Mouse (Mus musculus) granulocyte monocyte progenitor cell, adult 5-6 weeks (primary cell): ENCODE data around the gene Rnf38. TPM values are rescaled to one million over a fixed set of nuclear protein-coding genes. Genes with fewer than 3 reads are reported as not detected.

Experiments used
- ATAC-seq: replicated peaks from 2 replicates; pipeline ENCODE4 v1.8.0; 2016; ENCODE audit warnings: mild to moderate bottlenecking, moderate TSS enrichment, inconsistent platforms; ENCODE audit not compliant: poor library complexity, severe bottlenecking
- total RNA-seq, 2 experiments: library from RNA; stranded (forward) in 1 of 2; stranded (reverse) in 1 of 2; fragments of 200-712, 200-1000 nt in 1 of 2; fragments of >200 nt in 1 of 2; fragmentation: Nextera tagmentation in 1 of 2; gene quantifications; 2 replicates each; pipeline ENCODE4 v1.2.3; 2014 to 2017

Gene Rnf38
- total RNA-seq, 2 experiments from 2014 or later, result 50.6 to 118 TPM

DNA sequence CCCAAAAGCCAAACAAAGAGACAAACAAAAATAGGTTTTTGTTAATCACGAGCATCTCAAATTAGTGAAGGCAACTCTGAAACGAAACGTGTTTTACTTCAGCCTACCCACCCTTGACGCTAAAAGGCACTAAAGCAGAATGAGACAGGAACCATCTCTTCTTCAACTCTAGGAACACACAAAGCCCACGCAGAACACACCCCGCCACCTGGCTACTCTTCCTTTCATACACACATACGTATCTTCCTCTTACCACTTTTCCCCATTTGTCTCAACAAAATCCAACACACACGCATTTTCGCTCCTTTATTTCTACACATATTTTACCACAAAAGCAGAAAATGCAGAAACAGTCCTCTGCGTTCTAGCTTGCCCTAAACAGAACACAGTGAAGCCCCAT, 8.5 kb downstream of the Rnf38 start:
- no peak for ATAC-seq

DNA sequence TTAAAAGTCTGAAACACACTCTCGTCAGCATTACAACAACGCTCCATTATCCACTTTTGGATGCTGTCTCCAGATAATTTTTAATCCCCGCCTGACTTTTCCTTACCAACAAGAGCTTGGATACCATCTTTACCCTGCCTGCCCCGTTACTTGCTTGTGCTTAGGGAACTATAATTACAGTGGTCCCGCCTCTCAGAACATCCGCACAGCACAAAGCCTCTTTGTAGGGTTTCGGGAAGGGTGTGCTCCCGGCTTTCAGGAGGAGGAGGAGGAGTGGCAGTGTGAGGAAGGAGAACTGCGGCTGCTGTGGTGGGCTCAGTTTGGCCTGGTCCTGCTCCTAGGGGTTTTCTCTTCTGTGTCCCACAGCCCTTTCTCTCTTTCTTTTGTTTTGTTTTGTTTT, 9.4 kb downstream of the Rnf38 start:
- no peak for ATAC-seq

DNA sequence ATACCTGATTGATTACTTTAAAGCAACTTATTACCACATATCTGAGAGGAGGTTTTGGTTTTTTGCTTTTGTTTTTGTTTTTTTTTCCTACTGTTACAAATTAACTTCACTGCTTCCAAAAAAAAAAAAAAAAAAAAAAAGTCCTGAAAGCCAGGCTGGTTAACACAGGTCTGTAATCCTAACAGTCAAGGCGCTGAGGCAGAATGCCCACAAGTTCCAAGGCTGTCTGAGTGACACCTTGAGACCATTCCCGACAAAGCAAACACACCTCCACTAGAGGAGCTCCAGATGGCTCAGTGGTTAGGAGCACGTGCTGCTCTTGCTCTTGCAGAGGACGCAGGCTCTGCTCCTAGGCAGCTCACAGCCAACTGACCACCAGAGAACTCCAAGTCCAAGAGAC, 10.1 kb downstream of the Rnf38 start:
- ATAC-seq, result no peak

DNA sequence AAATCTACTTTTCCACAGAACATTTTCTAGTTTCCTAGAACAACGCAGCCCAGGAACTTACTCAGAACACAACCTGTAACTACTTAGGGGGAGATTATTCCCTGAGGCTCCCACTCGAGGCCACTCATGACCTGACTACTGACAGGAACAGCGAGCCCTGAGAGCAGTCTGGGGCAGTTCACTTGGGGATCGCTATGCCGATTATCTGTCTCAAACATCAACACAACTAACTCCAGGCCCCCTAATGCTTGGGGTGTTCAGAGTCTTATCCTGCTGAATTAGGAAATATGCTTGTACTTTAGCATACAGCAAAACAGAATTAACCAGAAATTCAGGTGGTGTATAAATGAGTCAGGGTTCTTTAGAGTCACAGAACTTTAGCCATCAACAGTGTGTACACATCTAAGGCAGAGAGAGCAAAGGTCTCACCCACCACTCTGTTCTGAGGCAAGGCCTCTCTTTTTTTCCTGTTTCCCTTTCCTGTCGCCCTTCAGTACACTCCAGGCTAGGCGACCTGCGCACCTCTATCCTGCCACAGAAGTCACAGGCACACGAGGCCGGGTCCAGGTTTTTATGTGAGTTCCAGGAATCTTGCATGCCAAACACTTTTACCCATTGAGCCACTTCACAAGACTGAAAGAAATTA, 16.7 kb downstream of the Rnf38 start:
- no peak for ATAC-seq

DNA sequence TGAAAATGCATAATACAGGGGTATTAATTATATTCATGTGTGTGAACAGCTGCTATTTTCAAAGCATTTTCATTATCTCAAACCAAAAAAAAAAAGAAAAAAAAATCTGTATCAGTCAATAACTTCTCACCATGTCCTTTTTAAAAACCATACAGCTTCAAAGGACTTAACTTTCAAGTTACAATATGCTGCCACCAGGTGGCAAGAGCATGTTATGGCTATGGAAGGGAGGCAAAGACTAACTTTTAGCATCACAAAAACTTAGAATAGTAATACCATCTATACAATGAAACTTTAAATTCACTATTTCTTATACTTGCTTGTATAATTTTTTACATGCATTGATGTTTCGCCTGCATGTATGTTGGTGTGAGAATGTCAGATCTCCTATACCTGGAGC, 33.6 kb downstream of the Rnf38 start:
- ATAC-seq, result no peak

DNA sequence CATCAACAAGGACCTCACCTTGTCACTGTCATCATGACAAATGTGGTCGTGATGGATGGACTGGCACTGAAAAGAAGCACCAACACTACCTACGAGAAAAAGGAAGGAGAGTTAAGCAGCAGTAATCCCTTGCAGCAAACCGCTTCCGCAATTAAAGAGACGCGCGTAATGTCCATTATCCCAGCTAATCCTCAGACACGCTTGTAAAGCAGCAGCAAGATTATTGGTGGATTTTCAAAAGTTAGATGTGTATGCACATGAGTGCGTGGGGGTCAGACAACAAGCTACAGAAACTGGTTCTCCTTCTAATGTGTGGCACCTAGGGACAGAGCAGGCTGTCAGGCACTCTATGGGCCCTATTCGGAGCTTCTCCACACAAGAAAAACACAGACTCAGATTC, 46.2 kb downstream of the Rnf38 start:
- no peak for ATAC-seq

DNA sequence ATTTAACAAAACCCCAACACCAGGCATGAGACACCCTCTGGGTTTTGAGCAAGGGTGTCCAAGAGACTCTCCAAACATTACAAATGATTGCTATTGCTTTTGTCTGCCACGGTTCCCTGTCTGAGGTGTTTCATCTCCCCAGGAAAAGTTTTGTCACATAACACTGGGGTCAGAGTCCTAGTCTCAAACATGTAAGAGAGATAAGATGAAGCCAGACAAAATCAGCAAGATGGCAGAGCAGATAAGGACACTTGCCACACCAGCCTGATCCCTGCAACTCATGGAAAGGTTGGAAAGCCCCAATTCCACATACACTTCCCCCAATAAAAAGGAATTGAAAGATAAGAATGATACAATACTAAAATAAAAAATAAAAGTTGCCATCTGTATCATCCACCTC, 49.7 kb downstream of the Rnf38 start:
- ATAC-seq, result no peak

DNA sequence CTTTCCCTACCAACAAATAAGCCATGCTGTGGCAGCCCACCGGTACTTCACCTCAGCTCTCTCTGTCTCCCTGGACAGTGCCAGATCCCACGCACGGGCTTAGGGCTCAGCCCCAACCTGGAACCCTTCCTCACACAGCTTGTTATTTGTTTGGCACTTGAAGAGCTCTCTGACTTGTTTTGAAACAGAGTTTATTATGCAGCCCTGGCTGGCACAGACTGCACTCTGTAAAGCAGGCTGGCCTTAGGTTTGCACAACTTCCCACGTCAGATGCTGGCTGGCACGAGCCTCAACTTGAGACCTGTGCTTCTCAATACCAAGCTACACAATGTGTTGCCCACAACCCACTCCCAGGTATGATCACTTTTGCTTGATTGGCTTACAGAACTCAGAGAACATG, 53.8 kb downstream of the Rnf38 start:
- ATAC-seq, result no peak

DNA sequence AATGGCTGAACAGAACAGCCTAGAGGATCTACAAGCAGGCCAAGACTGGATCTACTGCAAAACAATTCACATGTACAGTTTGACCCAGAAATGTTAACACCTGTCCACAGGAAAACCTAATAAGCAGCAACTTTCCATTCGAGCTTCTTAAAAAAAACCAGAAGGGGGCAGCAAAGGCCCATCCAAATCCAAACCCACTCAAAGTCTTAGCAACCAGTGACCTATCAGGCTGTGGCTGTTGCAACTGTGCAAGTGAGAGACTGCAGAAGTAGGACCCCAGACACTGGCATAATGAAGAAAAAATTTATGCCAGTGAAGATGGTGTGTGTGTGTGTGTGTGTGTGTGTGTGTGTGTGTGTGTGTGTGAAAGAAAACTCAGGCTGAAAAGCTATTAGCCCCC, 60.4 kb downstream of the Rnf38 start:
- peak; percentile 68 for ATAC-seq

DNA sequence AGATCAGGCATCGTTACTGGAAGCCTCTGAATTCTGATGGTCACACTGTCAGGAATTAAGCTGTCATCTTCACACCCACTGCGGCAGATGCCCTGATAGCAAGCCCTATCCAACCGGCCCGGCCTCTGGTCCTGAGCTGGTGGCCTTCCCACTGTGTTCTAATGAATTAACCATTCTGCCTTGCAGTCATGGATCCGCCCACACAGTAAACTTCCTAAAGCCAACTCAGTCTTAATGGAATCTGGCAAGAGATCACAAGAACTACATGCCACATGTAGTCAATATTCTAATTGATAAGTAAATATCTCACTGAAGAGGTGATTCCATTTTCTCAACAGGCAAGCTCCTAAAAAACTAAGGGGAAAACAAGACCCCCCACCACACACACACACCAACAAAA, 60.9 kb downstream of the Rnf38 start:
- ATAC-seq, result no peak

DNA sequence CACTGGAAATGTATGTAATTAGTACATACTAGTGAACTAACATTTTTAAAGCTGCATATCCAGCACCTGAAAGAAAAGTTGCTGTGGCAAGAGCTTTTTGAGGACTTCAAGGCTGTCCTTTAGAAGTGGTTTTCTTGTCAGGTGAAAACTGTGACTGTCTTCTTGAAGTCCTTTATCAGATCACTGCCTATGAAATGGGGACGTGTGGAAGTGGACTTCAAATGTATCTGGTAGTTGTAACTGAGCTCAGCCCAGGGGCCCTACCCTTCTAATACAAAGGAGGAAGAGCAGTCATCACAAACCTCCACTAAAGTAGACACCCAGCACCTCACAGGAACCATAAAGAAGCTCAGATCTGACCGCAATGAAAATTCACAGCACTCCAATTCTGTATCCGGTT, 63.7 kb downstream of the Rnf38 start:
- ATAC-seq, result no peak

DNA sequence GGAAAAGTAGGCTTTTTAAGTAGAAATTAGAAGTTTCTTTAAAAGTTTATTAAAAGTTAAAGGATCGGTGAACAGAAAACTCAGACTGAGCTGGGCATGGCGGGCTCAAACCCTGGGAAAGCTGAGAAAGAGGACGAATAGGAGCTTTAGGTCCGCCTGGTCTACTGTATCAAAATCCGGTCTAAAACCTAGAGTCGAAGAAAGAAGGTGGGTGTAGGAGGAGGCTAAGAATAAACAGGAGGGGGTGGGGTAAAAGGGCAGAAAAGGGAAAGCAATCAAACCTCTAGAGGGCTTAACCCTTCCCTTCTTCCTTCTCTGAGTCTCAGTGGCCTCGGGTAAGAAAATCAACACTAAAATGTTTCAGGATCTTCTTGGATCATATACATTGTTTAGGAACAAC, 64.8 kb downstream of the Rnf38 start:
- ATAC-seq, result peak; percentile 6; the same call in 1 of the 2 replicates

DNA sequence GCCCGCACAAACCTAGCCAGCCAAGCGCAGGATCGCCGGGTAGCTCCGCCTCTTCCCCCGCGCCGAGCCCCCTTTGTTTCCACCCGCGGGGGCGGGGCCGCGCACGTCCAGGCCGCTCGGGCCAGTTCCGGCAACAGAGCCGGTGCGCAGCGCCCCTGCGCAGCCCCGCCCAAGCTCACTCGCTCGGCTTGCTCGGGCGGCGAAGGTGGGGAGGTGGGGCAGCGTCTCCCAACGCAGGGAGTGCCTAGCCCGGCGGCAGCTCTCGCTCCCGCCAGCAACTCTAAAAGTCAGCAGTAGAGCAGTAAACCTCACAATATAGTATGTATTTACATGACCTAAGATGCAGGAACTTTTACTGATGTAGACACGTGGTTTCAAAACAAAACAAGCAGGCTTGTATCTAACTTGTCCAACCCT, 65.3 kb downstream of the Rnf38 start:
- ATAC-seq, result peak; percentile 76

DNA sequence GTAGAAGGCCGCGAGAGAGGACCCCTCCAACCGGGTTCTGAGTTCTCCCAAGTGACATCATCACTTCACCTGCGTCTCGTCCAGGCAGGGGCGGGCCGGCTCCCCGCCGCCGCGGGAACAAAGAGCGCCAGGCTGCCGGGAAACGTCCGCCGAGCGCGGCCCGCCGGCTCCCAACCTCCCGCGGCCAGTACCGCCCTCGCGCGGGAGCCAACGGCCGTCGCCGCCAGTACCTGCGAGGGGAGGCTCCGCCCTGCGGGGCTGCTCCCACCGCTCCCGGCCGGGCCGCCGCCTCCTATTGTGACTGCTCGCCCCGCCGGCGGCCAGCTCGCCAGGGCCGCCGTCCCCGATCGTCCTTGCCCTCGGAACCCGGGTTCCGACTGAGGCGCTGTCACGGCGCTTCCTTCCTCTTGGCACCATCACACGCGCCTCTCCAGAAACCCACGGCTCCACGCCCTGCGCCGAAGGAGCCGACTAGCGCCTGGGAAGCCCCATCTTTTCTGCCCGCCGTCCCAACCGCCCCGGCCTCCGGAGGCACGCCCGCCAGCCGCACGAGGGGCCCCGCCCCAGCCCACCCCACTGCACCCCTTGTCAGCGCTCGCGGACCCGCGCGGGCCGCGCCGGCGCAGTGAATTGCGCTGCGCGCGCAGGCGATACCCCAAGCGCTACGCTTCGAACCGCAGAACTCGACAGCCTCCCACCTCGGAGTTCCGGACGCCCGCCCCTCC, 66.0 kb downstream of the Rnf38 start:
- ATAC-seq, result peak; percentile 46

DNA sequence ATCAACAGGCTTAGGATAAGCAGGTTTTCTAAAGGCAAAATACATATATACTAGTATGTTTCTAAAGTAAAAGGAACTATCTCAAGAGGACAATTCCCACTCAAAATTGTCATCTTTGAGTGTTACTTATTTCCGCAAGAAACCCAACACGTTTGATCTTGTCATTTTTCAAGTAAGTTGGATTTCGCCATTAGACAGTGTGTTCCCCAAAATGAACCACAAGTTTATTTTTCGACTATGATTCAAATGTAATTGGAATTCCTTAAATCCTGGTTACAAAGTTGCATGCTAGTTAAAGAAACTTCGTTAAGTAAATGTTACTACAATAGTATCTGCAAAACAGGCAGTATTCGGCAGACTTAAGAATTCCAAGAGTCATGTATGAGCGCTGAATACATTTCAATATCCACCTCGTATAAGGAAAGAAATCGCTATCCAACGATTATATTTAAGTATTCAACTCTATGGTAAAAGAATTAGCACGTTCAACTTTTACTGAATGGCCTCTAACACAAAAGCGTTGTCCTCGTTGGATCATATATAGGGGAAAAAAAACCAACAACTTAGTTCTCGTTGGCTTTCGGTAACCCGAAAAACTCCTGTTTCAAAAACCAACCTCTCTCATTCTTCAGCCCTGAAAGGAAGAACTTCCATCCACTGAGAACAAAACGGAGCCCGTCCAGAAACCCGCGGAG, 66.7 kb downstream of the Rnf38 start:
- no peak for ATAC-seq

DNA sequence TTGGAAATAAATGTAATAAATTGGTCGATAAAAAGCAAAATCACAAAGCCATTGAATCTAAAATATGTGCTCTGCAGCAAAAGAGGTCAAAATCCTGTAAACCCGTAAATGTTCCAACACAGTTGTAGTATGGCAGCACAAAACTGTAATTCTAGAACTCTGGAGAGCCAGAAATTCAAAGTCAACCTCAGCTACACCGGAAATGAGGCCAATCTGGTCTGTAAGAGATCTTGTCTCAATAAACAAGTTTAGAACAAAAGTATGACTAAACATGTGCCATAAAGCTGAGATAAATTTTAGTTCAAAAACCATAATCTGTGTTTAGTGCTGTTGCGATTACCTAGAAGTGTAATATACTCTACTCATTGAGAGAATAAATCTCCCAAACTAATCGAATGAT, 69.0 kb downstream of the Rnf38 start:
- no peak for ATAC-seq

DNA sequence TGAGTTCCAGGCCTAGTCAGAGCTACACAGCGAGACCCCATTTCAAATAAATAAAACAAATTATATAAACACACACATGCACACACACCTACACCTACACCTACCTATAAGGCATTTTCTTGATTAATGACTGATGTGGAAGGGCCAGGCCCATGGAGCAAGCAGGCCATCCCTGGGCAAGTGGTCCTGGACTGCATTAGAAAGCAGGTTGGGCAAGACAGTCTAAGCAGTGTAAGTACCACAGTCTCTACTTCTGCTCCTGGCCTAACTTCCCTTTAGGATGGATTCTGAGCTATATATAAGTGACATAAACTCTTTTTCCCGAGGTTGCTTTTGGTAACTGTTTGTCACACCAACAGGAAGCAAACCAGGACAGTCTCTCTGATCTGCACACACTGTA, 70.6 kb downstream of the Rnf38 start:
- ATAC-seq, result peak; percentile 54

DNA sequence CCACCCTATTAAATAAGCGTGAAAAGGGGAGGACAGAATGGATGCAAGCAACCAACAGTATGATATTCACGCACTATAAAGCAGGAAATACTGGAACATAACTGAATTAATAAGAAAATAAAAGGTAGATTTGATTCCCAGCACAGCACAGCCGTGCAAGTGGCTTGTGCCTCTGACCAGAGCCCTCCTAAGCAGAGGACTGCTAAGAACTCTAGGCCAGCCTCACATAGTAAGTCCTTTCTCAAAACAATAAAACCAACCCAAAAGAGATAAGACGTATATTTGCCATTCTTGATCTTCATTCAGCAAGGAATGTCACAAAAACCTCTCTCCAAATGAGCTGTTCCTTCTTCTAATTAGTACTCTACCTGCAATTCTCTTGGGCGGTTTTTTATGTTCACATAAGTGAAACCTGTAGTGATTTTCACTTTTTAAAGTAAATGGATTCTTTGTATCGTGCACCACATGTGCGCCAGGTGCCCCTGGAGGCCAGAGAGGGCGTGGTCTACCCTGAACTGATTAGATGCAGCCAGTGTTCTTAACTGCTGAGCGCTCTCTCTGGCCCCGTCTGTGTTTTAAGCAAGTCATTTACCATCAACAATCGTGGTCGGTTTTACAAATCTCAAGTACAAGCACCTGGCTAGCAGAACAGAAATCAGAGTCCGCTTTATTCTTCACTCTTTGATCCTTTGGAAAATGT, 72.4 kb downstream of the Rnf38 start:
- ATAC-seq, result no peak

DNA sequence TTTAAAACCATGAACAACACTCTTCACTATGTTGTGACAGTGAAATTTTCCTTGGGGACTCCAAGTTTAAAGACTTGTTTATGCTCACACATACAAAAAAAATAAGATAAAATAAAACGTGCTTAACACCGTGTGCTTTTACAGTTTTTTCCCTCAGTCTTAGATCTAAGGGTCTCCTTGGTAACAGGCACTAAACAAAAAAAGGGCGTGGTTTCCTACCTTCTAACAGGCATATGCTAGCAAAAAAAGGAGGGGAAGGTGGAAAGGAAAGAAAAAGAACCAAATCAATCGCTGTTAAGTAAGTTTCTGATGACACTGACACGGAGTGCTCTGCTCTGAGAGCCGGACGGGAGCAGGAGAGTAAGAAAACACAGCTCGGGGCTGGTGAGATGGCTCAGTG, 73.8 kb downstream of the Rnf38 start:
- no peak for ATAC-seq

DNA sequence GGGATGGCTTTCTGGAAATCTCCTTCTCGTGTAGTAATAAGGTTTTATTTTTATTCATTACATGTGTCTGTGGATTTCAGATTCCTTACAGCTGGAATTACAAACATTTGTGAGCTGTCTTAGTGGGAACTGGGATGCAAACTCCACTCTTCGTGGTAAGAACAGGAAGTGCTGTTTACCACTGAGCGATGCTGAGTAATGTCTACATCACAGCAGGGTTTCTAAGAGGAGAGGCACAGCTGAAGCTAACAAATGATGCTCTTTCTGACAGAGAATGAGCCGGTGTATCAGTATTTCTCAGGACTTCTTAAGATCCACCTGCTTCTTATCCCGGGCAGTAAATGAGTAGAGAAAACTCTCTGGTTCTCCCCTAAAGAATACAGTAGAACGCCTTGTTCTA, 77.1 kb downstream of the Rnf38 start:
- ATAC-seq, result no peak; the same call in 1 of the 2 replicates

DNA sequence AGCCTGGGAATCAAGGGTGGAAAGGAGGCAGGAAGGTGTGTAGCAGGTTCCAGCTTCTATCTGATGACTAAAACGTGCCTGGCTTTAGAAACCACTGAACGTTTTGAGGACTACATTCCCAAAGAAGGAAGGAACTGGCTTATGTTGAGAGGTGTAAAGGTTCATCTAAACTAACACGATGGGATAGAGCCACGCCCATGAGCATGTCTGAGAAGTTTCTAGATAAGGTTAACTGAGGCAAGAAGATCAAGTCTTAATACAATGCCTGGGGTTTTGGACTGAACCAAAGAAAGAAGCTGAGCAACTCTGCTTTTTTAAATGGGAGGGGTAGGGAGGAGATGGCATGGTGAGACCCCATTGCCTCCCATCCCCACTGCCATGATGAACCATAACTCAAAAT, 78.7 kb downstream of the Rnf38 start:
- no peak for ATAC-seq
